ENCODE assay signal across 9 mouse cellular contexts in the genomic region with DNA sequence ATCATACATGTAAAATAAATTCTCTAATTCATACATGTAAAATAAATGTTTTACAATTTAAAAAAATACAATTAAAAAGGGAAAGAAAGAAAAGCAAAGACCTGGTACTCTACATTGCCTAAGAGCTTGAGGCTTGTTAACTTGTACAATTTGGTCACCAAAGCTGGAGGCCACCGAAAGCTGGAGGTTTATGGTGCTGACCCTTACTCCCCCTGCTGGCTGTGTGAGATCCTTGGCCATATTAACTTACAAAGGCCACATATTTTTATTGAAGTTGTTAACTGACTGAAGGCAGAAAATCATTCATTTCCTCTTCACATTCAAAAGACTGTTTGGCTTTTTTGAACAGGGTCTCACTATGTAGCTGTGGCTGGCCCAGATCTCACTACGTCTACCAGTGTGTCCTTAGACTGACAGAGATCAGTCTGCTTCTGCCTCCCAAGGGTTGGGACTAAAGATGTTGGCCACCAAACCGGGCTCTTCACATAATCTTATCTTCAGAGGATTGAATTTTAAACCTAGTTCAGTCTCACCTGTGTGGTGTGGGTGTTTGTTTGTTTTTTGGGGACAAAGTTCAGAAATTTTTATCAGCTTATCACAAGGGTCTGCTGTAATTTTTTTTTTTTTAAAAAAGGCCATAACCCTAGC. TPM values are rescaled to one million over a fixed set of nuclear protein-coding genes. Genes with fewer than 3 reads are reported as not detected.
A peak's percentile ranks its signal among the peaks of the same experiment; 100 is the strongest.
DNase-seq lines count a peak whose midpoint lies in the region; ATAC-seq and TF ChIP-seq lines count a peak whose summit lies in the region.
"Had no signal": no experiment of that assay in that cellular context is flagged by ENCODE, and none has a peak within 500 bp of the region (broad histone marks: within the 10 kb centered on the region; RNA-seq: fewer than 3 reads in every experiment).

No protein-coding gene starts in this region.

- DNase-seq in kidney, adult 11 months: no peak
- no peak for DNase-seq in Patski (ENCODE audit: low read depth, low spot score)
- peak; percentile 69 for DNase-seq in lung, postnatal 10 days
- no peak for DNase-seq in ovary, adult 18-20 months (ENCODE audit: low spot score)
- DNase-seq in layer of hippocampus, adult 9-10 months (ENCODE audit: low spot score): no peak
- DNase-seq in urinary bladder, postnatal 25 days (ENCODE audit: low spot score): no peak

- H3K4me3 ChIP-seq in kidney, embryonic 15.5 days (replicated peaks): no peak overlapping the region
- H3K4me3 ChIP-seq: embryonic facial prominence, embryonic 15.5 days had no signal

- H3K27me3 ChIP-seq in kidney, embryonic 15.5 days: no peaks in the 10 kb centered on the region
- H3K27me3 ChIP-seq in Patski: no peaks in the 10 kb centered on the region
- H3K27me3 ChIP-seq: embryonic facial prominence, embryonic 15.5 days had no signal

- H3K36me3 ChIP-seq in kidney, embryonic 15.5 days: 0 out of 2 replicates have a peak, but pooled peaks cover 7% of the 10 kb centered on the region
- H3K36me3 ChIP-seq: embryonic facial prominence, embryonic 15.5 days had no signal

- H3K4me2 ChIP-seq in kidney, embryonic 15.5 days: no peak overlapping the region
- H3K4me2 ChIP-seq: embryonic facial prominence, embryonic 15.5 days had no signal

- in situ Hi-C loops in Patski (cut with MboI; ENCODE audit: low pct_unique_long_range_greater_than_20kb): no loop called here

- no peak for ATAC-seq in kidney, embryonic 15.5 days (replicated peaks; ENCODE audit: low FRiP score)
- no peak for ATAC-seq in Patski
- peak; percentile 84 for ATAC-seq in erythroid progenitor cell, adult 5-6 weeks (replicated peaks; ENCODE audit: low FRiP score, poor library complexity, severe bottlenecking)

- H3K27ac ChIP-seq in kidney, embryonic 15.5 days: 0 out of 2 replicates have a peak overlapping the region, but pooled peaks have one; percentile 6
- H3K27ac ChIP-seq: embryonic facial prominence, embryonic 15.5 days had no signal

- CTCF ChIA-PET in Patski (lab: Charles Lee): interaction anchor here (0.7 to 7.9 kb wide), 17 partner anchors 8 to 103 kb away, joined by 3 to 116 read pairs (median 5); a partner anchor contains a TSS

- H3K4me1 ChIP-seq in kidney, embryonic 15.5 days: peaks cover 38% of the 10 kb centered on the region

- H3K9me3 ChIP-seq in kidney, embryonic 15.5 days (replicated peaks): no peaks in the 10 kb centered on the region
- H3K9me3 ChIP-seq: embryonic facial prominence, embryonic 15.5 days had no signal

- POLR2A ChIA-PET in Patski (lab: Charles Lee): no interaction called here

- WGBS in kidney, embryonic 15.5 days: 55% methylated on average over 3 of the region's 3 CpGs

- peak; percentile 82 for TF ChIP-seq CTCF in Patski (IDR thresholded peaks at IDR 0.05)

- H3K9ac ChIP-seq in kidney, embryonic 15.5 days: no peak overlapping the region
- H3K9ac ChIP-seq: embryonic facial prominence, embryonic 15.5 days had no signal

RNA-seq across cellular contexts. Expression of a gene that starts 8.4 kb away (rescaled TPM):
- 298 and 300 TPM in 2 replicates for polyA plus RNA-seq in kidney, embryonic 15.5 days (2015; fragmentation: Nextera tagmentation; extraction: Ambion mirVana)
- polyA plus RNA-seq in Patski (2021): 163 TPM
- total RNA-seq in erythroid progenitor cell, adult 5-6 weeks (2015; ENCODE audit: low replicate concordance): 158 and 167 TPM in 2 replicates
- 37.6 and 42.4 TPM in 2 replicates for total RNA-seq in erythroid progenitor cell, adult 5-6 weeks (2017; ENCODE audit: low replicate concordance)

RNA-seq across cellular contexts. Expression of a gene that starts 22.7 kb away (rescaled TPM):
- polyA plus RNA-seq in kidney, embryonic 15.5 days (2015; fragmentation: Nextera tagmentation; extraction: Ambion mirVana): 5.1 and 6.2 TPM in 2 replicates
- not detected for polyA plus RNA-seq in Patski (2021)
- 368 and 436 TPM in 2 replicates for total RNA-seq in erythroid progenitor cell, adult 5-6 weeks (2015; ENCODE audit: low replicate concordance)
- total RNA-seq in erythroid progenitor cell, adult 5-6 weeks (2017; ENCODE audit: low replicate concordance): 353 and 370 TPM in 2 replicates

RNA-seq across cellular contexts. Expression of a gene that starts 29.5 kb away (rescaled TPM):
- 0.42 and 0.48 TPM in 2 replicates for polyA plus RNA-seq in kidney, embryonic 15.5 days (2015; fragmentation: Nextera tagmentation; extraction: Ambion mirVana)
- polyA plus RNA-seq in Patski (2021): not detected
- total RNA-seq in erythroid progenitor cell, adult 5-6 weeks (2015; ENCODE audit: low replicate concordance): 0.72 TPM in 1 of 2 replicates, not detected in the other
- 3.9 TPM in 1 of 2 replicates, not detected in the other for total RNA-seq in erythroid progenitor cell, adult 5-6 weeks (2017; ENCODE audit: low replicate concordance)

RNA-seq across cellular contexts. Expression of a gene that starts 40.7 kb away (rescaled TPM):
- polyA plus RNA-seq in kidney, embryonic 15.5 days (2015; fragmentation: Nextera tagmentation; extraction: Ambion mirVana): 1,025 and 1,038 TPM in 2 replicates
- polyA plus RNA-seq in Patski (2021): 667 TPM
- 198 and 238 TPM in 2 replicates for total RNA-seq in erythroid progenitor cell, adult 5-6 weeks (2015; ENCODE audit: low replicate concordance)
- 338 and 377 TPM in 2 replicates for total RNA-seq in erythroid progenitor cell, adult 5-6 weeks (2017; ENCODE audit: low replicate concordance)

RNA-seq across cellular contexts. Expression of a gene that starts 41.3 kb away (rescaled TPM):
- 124 and 125 TPM in 2 replicates for polyA plus RNA-seq in kidney, embryonic 15.5 days (2015; fragmentation: Nextera tagmentation; extraction: Ambion mirVana)
- polyA plus RNA-seq in Patski (2021): 92.4 TPM
- total RNA-seq in erythroid progenitor cell, adult 5-6 weeks (2015; ENCODE audit: low replicate concordance): 181 and 243 TPM in 2 replicates
- total RNA-seq in erythroid progenitor cell, adult 5-6 weeks (2017; ENCODE audit: low replicate concordance): 214 and 236 TPM in 2 replicates
